Mouse (Mus musculus) stomach, embryonic 16.5 days (tissue): ENCODE data around the gene Lamb3. TPM values are rescaled to one million over a fixed set of nuclear protein-coding genes. Genes with fewer than 3 reads are reported as not detected.

ENCODE experiments used
- ATAC-seq: fragments of 200-750 bp; cut with Nextera tagmentation; 2 replicates; pipeline ENCODE4 v1.8.0; 2017; ENCODE audit warnings: moderate number of reproducible peaks, moderate TSS enrichment; ENCODE audit not compliant: insufficient read depth, low FRiP score
- H3K27ac ChIP-seq: fragments of 300-500 bp; sonication (generic); 2 replicates; pipeline ENCODE4 v1.5.1; 2014; ENCODE audit warnings: low read length
- H3K27me3 ChIP-seq: fragments of 300-500 bp; sonication (generic); 2 replicates; pipeline ENCODE4 v1.6.1; 2014; ENCODE audit warnings: low read length, control low read depth, mixed read lengths; ENCODE audit not compliant: control insufficient read depth, insufficient read depth
- H3K36me3 ChIP-seq: fragments of 300-500 bp; sonication (generic); 2 replicates; pipeline ENCODE4 v1.6.1; 2014; ENCODE audit warnings: low read length; ENCODE audit not compliant: control insufficient read depth, insufficient read depth
- H3K4me1 ChIP-seq: fragments of 300-500 bp; sonication (generic); 2 replicates; pipeline ENCODE4 v1.6.1; 2014; ENCODE audit warnings: low read length, control low read depth, mixed read lengths; ENCODE audit not compliant: control insufficient read depth, insufficient read depth
- H3K4me2 ChIP-seq: fragments of 300-500 bp; sonication (generic); 2 replicates; pipeline ENCODE4 v1.6.1; 2014; ENCODE audit warnings: low read depth, low read length, mixed read lengths
- H3K4me3 ChIP-seq: fragments of 300-500 bp; sonication (generic); replicated peaks from 2 replicates; pipeline ENCODE4 v1.5.1; 2014; ENCODE audit warnings: mild to moderate bottlenecking, low read length
- H3K9ac ChIP-seq: fragments of 300-500 bp; sonication (generic); 2 replicates; pipeline ENCODE4 v1.6.1; 2014; ENCODE audit warnings: low read length
- H3K9me3 ChIP-seq: fragments of 300-500 bp; sonication (generic); replicated peaks from 2 replicates; pipeline ENCODE4 v1.6.1; 2016; ENCODE audit warnings: low read length, control low read depth; ENCODE audit not compliant: control insufficient read depth
- WGBS: fragments of 180-500 bp; shearing (Covaris S2); extraction: QIAGEN DNeasy Blood & Tissue Kit; methylation state at CpG from one replicate; pipeline ENCODE4 v1.1.7; 2014; 5-methylcytosine and 5-hydroxymethylcytosine counted together
- polyA plus RNA-seq: library from polyadenylated mRNA; unstranded; fragments of >200 nt; fragmentation: Nextera tagmentation; extraction: Ambion mirVana; gene quantifications from 2 replicates; pipeline ENCODE4 v1.2.1, GENCODE M21; 2015

Lamb3 gene
- polyA plus RNA-seq, 1 experiment from 2014 or later = 17.6 TPM

DNA sequence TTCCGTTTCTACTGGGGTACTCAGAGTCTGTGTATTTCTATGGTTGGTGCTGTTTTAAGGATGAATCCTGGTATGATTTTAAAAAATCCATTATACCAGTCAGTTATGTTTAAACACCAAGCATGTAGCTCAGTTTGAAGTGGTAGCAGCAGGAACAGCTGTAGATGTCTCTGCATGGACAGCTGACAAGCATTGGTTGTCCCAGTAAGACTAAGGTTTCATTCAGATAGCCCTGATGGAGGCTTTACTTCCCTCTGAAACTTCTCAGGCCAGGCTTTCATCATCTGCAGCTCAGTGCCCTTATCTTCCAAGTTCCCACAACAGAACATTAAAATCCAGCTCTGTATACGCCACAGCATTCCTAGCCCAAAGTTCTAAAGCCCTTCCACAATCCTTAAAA, 25.2 kb downstream of the Lamb3 start:
- Histone ChIP-seq H3K27ac (no peak overlapping the region), H3K27me3 (no peaks in the 10 kb centered on the region), H3K4me2 (no peak overlapping the region), H3K4me1 (no peaks in the 10 kb centered on the region), H3K4me3 (no peak overlapping the region), H3K9me3 (no peaks in the 10 kb centered on the region), H3K9ac (no peak overlapping the region), H3K36me3 (no peaks in the 10 kb centered on the region)
- no peak for ATAC-seq
- 80% methylated on average over 2 of the region's 2 CpGs for WGBS

GRCm38 (mm10) chr1:193234130-193234645, 26.7 kb downstream of the Lamb3 start:
- Histone ChIP-seq H3K27ac (no peak overlapping the region), H3K4me2 (no peak overlapping the region), H3K4me1 (no peaks in the 10 kb centered on the region), H3K9ac (no peak overlapping the region), H3K4me3 (no peak overlapping the region), H3K36me3 (no peaks in the 10 kb centered on the region), H3K27me3 (no peaks in the 10 kb centered on the region), H3K9me3 (no peaks in the 10 kb centered on the region)
- no peak for ATAC-seq
- 79% methylated on average over 2 of the region's 2 CpGs for WGBS

GRCm38 (mm10) chr1:193234930-193235329, 27.4 kb downstream of the Lamb3 start:
- Histone ChIP-seq H3K27me3 (no peaks in the 10 kb centered on the region), H3K9me3 (no peaks in the 10 kb centered on the region), H3K9ac (no peak overlapping the region), H3K4me1 (no peaks in the 10 kb centered on the region), H3K27ac (no peak overlapping the region), H3K4me3 (no peak overlapping the region), H3K36me3 (no peaks in the 10 kb centered on the region), H3K4me2 (no peak overlapping the region)
- WGBS = 59% methylated on average over 7 of the region's 7 CpGs
- no peak for ATAC-seq

- Histone ChIP-seq H3K4me3 (no peak overlapping the region), H3K4me1 (0 out of 2 replicates have a peak, but pooled peaks cover 3% of the 10 kb centered on the region), H3K36me3 (no peaks in the 10 kb centered on the region), H3K9ac (no peak overlapping the region), H3K4me2 (no peak overlapping the region), H3K27me3 (no peaks in the 10 kb centered on the region), H3K9me3 (no peaks in the 10 kb centered on the region), H3K27ac (no peak overlapping the region)
- no peak for ATAC-seq
- WGBS = 47% methylated on average over 4 of the region's 4 CpGs
These were observed 30.9 kb downstream of the Lamb3 start for GRCm38 (mm10) chr1:193238426-193238825.

GRCm38 (mm10) chr1:193241436-193241835, 33.9 kb downstream of the Lamb3 start:
- Histone ChIP-seq H3K4me1 (0 out of 2 replicates have a peak, but pooled peaks cover 3% of the 10 kb centered on the region), H3K4me2 (no peak overlapping the region), H3K36me3 (no peaks in the 10 kb centered on the region), H3K4me3 (no peak overlapping the region), H3K27ac (no peak overlapping the region), H3K9ac (no peak overlapping the region), H3K9me3 (no peaks in the 10 kb centered on the region), H3K27me3 (no peaks in the 10 kb centered on the region)
- no peak for ATAC-seq
- WGBS = 85% methylated on average over 4 of the region's 4 CpGs

DNA sequence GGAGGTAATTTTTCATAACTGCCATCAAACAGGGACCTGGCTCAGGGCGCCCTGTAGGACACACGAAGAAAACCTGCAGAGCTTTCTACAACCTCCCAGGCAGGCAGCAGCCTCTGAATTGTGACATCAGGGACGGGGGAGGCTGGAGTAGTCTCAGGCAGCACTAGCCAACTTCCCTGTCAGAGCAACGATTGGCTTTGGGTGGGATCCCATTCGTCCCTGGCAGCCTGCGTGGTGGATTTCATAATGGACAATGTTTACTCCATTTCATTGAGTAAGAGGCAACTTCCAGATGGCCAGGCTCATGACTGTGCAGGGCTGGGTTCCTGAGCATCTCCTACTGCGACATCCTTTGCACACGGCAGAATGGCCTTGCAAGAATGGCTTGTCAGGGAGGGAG, 34.7 kb downstream of the Lamb3 start:
- 0 out of 2 replicates have a peak, but pooled peaks cover 3% of the 10 kb centered on the region for H3K4me1 ChIP-seq
- no peaks in the 10 kb centered on the region for H3K36me3 ChIP-seq
- peak; percentile 72 for ATAC-seq
- H3K9me3 ChIP-seq = no peaks in the 10 kb centered on the region
- no peak overlapping the region for H3K4me2 ChIP-seq
- H3K27me3 ChIP-seq = no peaks in the 10 kb centered on the region
- H3K4me3 ChIP-seq = no peak overlapping the region
- H3K9ac ChIP-seq = no peak overlapping the region
- H3K27ac ChIP-seq = no peak overlapping the region
- 39% methylated on average over 8 of the region's 8 CpGs for WGBS

DNA sequence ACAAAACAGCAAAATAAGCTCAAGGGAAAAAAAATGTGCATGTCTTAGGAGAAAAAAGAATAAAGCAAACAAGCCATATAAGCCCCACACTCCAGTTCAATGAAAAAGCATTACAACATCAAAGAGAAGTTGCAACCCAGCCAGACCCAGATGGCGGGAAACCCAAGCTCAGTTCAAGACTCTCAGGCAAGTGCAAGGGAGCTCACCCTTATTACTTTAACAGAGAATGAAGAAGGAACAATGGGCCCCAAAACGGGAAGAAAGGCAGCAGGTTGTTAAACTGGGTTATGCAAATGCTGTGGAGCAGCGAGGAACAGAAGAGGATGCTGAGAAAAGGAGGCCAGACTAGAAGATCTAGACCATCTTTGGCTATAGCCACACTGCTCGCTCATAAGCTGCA, 35.4 kb downstream of the Lamb3 start:
- Histone ChIP-seq H3K27me3 (no peaks in the 10 kb centered on the region), H3K4me2 (no peak overlapping the region), H3K4me3 (no peak overlapping the region), H3K9me3 (no peaks in the 10 kb centered on the region), H3K4me1 (0 out of 2 replicates have a peak, but pooled peaks cover 3% of the 10 kb centered on the region), H3K36me3 (no peaks in the 10 kb centered on the region), H3K9ac (no peak overlapping the region), H3K27ac (no peak overlapping the region)
- 64% methylated on average over 4 of the region's 4 CpGs for WGBS
- ATAC-seq = no peak

DNA sequence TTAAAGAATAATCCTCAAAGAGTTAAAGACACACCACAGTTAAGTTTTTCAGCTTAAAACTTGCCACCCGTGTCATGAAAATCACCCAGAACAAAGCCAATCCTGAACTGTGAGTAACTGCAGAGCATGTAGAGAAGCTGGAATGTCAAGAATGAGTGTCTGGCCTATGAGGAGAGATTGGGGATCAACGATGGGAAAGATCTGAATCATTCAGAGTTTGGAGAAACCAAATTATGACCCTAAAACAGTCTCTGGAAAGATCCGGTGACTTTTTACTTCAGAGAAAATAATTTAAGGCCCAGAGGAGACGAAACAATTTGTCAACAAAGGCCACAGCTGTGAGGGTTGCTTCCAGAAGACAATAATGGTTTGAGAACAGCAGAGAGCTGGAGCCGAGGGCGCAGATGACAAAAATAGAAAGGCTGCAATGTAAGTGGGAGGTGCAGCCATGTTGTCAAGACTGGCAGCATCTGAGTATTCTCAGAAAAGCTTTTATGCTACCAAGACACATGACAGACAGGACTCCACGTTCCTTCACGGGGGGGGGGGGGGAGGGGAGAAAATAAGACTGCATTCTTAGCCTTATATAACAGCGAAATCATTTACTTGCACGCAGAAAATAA, 36.2 kb downstream of the Lamb3 start:
- no peaks in the 10 kb centered on the region for H3K36me3 ChIP-seq
- H3K4me3 ChIP-seq = no peak overlapping the region
- no peak overlapping the region for H3K9ac ChIP-seq
- no peaks in the 10 kb centered on the region for H3K9me3 ChIP-seq
- H3K27me3 ChIP-seq = no peaks in the 10 kb centered on the region
- WGBS = 49% methylated on average over 10 of the region's 10 CpGs
- 0 out of 2 replicates have a peak, but pooled peaks cover 3% of the 10 kb centered on the region for H3K4me1 ChIP-seq
- ATAC-seq = no peak
- H3K27ac ChIP-seq = no peak overlapping the region
- no peak overlapping the region for H3K4me2 ChIP-seq

DNA sequence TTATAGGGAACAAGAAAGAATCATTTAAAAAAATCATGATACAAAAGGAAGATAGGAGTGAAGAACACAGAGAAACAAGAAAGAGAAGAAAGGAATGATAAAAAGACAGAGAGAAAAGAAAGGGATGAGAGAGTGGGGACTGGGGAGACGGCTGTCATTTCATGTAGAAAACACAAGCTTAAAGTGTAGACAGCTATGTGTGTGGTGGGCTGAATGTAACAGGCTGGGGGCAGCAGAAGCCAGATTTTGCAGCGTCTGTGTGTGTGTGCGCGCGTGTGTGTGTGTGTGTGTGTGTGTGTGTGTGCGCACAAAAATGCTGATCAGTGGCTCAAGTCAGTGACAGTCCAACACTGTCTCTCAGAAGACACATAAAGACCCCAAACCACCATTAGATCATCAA, 36.7 kb downstream of the Lamb3 start:
- Histone ChIP-seq H3K27ac (no peak overlapping the region), H3K27me3 (no peaks in the 10 kb centered on the region), H3K4me2 (no peak overlapping the region), H3K9ac (no peak overlapping the region), H3K4me1 (0 out of 2 replicates have a peak, but pooled peaks cover 3% of the 10 kb centered on the region), H3K4me3 (no peak overlapping the region), H3K9me3 (no peaks in the 10 kb centered on the region), H3K36me3 (no peaks in the 10 kb centered on the region)
- 81% methylated on average over 6 of the region's 6 CpGs for WGBS
- ATAC-seq = no peak
